Mouse (Mus musculus) right cerebral cortex, postnatal 10 days (tissue): ENCODE measurements around the gene Reg3g.
"Not testable (repeated sequence)": the region's sequence is repeated elsewhere in the genome, so short reads cannot be mapped to it uniquely, and the experiment has no call there.

ENCODE experiments used
- DNase-seq, 2 experiments: peaks; one replicate each; pipeline ENCODE4 v3.0.0; 2021; ENCODE audit warnings: low spot score in 2 of 2

Gene Reg3g

DNA sequence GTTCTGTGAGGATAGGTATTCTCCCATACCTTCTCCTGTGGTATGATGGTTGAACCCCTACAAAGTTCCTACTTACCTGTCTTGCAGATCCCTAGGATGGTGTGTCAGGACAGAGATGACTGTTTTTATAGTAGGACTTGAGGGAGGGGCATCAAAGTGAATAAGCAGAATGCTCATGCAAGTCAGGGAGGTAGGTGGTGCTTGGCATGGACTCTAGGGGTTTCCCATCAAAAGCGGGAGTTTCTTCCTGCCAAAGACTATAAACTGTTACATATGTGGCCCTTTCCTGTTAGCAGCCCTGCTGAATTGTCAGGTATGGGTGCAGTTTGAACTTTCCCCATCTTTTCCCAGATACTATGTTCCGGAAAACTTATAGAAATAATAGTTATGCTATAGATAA lies at the start of gene Reg3g:
Gene Reg3g (minus strand): TSS at position 101 of the 400 bp plus-strand sequence.
- DNase-seq: no peak

DNA sequence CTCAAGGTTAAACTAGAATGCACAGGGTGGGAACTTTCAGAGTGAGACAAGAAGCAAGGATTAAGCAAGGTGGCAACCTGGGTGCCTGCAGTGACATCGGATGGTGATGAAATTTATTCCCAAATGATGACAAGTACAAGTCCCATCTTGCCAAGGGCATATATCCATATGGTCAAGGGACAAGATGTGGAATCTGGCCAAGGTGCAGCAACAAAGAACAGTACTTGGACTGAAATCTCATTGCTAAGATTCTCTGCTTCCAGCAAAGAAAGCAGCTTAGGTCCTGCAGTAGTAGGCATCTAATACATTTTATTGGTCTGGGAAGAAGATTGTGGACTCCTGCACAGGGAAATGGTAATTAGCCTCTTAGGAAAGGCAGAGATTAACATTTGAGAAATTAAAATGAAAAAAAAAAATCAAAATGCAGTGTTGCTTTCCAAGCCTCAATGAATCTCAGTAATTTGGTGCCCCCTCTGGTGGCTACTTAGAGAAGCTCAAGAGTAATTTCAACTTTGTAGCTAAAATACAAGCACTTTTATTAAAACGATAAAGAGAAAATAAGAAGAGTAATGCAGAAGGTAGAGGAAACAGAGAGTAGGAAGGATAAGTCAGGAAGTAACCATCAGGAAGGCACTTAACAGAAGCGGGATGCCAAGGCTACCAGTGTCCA lies 47.2 kb upstream of the Reg3g start:
- DNase-seq: peak; percentile 29 to 42

DNA sequence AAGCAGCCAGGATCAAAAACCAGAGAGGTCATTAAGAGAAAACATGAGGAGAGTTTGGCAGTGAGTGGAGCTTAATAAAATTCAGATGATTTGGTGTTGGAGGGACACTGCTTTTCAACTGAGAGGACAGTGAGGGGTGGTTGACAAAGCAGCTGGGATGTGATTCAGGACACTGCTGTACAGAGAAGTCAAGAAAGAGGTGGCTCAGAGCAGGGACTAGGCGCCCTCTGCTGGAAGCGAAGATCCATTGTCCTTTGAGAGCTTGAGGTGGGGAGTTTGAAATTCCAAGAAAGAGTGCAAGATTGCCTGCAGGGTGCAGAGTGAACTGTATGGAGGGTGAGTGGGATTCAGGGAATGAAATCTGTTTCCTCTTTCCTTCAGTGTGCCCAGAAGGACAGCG lies 44.2 kb upstream of the Reg3g start:
- DNase-seq: peak; percentile 36 to 61

DNA sequence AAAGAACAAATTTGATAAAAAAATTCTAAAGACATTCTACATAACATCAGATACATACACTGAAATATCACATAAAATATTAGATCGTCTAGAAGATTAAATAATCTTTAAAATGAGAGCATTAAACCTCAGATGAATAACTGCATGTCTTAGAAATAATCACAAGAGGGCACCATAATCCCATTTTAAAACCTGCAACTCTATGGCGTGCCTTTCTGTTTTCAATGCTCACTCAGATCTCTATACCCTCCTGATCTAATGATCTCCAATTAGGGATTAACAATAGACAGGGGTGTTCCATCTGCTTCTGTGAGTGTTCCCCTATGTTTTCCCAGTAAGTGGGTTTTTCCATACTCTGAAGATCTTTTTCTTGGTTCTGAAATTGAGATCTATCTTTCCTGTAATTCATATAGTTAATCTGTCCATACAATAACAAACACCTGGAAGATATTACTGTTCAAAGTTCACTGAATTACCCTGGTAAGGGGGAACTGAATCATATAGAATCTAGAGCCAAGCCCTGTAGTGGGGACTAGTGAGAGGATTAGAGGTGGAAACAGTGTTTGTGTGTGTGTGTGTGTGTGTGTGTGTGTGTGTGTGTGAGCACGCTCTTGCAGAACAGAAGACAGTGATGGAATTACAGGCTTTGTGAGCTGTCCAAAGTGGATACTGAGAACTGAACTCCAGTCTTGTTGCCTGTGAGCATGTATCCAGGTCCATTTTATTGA lies 41.7 kb upstream of the Reg3g start:
- DNase-seq: no peak

DNA sequence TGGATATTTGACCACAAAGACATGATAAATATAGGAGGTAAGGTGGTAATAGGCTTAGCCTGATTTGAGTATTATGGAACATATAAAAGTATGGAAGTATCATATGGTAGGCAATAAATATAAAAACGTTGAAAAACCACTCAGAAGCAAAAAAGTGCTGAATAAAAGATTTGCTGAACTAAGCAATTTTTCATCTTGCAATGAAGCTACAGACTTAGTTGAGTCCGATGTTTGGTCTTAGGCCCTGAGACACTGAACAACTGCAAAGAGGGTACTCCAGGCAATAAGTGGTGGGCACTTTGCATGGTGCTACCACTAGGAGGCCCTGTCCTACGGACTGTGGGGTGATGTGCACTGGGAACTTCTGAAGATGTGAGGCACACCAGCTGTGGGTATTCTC lies 37.1 kb upstream of the Reg3g start:
- no peak for DNase-seq

DNA sequence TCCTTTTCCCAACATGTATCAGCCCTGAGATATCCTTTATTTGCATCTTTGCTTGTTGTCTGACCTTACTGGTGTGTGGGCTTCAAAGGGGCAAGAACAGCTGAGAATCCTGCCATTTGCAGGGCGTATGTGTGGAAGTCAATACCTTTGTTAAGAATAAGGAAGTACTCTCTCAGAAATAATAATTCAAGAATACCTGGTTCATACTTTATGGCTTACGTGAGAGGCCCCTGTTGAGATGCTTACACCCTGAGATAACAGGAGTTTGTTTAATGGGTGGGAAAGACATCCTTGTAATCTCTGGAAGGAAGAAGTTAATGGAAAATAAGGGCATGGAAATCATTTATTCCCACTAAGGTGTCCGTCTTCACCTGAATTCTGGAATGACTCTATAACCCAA lies 26.0 kb upstream of the Reg3g start:
- no peak for DNase-seq

DNA sequence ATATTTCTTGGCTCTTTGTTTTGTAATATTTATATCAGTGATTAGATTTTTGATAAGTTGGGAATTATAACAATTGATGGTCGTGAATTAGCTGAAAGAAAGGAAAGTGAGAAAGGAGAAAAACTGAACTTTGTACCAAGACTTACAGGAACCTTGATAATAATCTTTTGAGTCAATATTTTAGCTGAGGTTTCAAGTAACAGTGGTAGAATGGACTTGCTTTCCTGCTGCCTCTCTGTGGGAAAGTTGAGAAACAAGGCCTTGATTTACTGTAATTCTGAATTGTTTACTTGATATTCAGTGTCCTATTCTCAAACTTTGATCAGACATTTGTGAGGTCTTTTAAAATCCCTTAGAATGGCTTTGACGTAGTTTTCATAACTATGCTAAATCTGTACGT lies 615 bp upstream of the Reg3g start:
- DNase-seq: no peak

DNA sequence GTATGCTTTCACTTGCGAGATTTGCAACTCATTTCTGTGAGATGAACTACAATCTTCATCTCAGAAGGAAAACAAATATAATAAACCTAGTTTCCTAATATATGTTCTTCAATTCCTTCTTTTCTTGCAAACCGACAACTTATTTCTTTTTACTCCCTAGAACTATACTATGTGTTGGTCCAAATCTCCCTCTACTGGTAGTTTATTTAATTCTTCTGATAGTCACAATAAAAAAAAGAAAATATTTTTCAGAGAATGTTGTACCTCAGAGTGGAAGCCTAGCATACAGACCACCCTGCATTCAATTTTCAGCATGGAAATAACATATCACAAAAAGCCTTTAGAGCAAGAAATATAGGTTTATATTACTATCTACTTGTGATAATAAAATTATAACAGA lies 5.4 kb downstream of the Reg3g start:
- DNase-seq: no peak

DNA sequence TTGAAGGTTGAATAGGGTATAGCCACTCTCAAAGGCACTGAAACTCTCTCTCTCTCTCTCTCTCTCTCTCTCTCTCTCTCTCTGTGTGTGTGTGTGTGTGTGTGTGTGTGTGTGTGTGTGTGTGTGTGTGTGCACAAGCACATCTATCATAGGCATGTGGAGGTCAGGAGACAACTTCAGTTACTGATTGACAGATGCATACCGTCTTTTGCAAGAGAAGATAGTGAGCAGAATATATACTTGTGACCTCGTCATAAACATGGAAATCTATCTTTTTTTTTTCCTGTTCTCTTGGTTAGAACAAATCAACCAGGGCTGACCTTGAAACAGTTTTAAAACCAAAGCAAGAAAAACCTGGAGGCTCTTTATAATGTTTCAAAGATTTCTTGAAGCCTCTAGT lies 6.3 kb downstream of the Reg3g start:
- no peak for DNase-seq

DNA sequence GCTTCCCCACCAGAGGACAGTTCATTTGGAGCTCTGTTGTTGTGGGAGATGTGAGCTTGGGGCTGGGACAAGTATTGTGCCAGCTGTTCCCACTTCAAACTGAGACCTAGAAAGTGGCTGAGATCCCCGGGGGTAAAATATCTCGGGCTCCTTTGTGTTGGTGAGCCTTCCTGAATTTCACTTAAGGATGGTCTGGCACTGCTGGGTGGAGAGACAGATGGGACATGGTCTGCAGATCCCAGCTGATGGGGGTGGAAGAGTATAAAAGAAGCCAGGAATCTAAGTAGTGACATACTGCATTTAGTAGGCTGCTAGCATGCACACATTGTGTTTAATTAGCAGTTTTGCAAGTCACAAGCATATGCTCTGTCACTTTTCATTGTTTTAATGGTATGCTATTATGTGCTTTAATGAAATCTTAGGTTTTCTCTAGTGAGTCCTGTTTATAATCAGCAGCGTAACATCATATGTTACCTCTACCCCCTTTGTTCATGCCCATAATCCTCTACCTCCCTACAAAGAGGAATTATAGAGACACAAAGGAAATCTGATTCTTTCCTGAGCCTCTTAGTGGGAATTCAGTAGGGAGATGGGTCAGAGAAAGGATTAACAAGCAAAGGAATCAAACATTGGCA lies 8.4 kb downstream of the Reg3g start:
- peak; percentile 45 to 71 for DNase-seq

DNA sequence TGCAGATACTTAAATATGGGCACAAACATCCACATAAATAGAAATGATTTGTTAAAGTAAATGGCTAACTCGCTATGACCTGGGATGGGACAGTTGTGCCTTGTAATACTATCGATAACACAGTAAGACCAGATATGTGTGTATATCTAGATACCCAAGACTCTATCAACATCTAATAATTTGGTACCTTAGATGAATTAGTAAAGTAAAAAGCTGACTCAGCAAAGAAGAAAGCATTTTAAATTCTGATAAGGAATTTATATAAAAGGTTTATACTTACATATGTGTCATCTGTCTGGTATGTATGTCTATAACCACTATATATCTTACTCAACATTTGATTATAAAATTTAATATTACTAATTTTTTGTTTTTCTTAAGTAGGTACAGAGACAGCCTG lies 15.9 kb downstream of the Reg3g start:
- no peak for DNase-seq

DNA sequence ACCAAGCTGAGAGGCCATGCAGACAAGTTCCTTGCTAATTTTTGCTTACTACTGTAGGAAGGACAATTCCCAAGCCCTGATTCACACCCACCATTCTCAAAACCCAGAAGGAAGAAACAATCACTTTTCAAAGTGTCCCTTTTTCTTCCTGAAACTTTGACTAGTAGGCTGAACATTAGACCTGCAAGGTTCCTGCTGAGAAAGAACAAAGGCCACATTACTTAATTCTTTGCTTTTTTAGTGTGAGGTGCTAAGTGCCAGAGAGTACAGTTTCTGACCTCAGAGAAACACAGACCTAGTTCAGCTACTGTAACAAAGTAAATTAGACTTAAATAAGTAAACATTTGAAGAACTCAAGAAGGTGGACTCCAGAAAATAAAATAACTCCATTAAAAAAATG lies 20.3 kb downstream of the Reg3g start:
- DNase-seq: no peak

DNA sequence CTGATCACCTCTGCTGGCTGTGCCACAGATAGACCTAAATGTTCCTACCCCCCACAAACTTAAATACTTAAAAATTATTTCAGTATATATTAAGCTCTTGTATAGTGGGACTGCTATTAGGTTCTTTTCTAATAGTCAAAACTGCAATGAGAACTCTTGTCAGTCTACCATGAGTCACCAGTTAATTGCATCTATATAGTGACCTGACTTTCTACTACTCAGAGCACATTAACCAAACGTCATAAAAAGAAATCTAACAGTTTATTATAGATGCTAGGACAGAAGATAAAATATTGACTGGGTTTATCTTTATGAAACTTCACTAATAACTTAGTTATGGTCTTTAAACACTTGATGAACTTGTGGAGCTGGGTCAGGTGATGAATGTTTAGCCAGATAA lies 21.5 kb downstream of the Reg3g start:
- DNase-seq: no peak

DNA sequence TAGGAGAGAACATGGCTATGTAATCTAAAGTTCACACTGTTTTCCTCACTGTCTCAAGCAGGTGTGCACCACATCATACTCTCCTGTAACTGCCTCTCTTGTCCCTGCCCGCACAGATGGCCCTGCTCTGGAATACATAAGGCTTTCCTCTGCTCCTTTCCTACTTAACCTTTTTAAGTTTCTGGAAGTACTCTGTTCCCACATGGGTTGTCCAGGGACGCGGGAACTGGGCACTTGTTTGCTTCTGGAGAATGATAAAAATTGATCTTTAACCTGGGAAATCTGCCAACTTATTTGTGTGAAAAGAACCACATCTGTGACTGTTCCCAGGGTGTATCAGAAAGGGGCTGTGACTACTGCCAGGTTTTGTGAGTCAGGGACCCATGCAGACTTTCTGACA lies 43.2 kb downstream of the Reg3g start:
- no peak for DNase-seq

DNA sequence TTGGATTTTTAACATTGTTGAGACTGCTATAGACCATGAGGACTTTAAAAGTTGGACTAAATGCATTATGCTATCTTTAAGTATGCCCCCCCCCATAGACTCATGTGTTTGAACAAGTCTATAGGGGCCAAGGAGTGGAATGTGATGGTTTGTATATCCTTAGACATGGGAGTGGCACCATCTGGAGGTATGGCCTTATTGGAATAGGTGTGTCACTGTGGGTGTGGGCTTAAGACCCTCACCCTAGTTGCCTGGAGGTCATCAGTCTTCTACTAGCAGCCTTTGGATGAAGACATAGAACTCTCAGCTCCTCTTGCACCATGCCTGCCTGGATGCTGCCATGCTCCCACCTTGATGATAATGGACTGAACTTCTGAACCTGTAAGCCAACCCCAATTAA lies 46.3 kb downstream of the Reg3g start, which contains the start of gene Reg1:
Gene Reg1 (plus strand): TSS at position 301 of the 400 bp plus-strand sequence.
- DNase-seq: not testable (repeated sequence)
